Mouse (Mus musculus) WW6 (cell line): Measurements from ENCODE around the gene Sidt2.

Source experiments
- DNase-seq: peaks from one replicate; pipeline ENCODE4 v3.0.0-alpha.2; 2013; ENCODE audit warnings: low read depth, low spot score

The Sidt2 gene

GRCm38 (mm10) chr9:45910995-45911394, 44.1 kb downstream of the Sidt2 start:
- no peak for DNase-seq

- DNase-seq, result no peak
Measured at GRCm38 (mm10) chr9:45907078-45907428, 48.0 kb downstream of the Sidt2 start.

- DNase-seq, result peak; percentile 63
Measured at GRCm38 (mm10) chr9:45906355-45907077, 48.5 kb downstream of the Sidt2 start, which contains the start of the genes Pcsk7 and Rnf214. Gene Pcsk7 (plus strand): TSS chr9:45906497. Gene Rnf214 (minus strand): TSS chr9:45906911.

- DNase-seq, result peak; percentile 18
Measured at GRCm38 (mm10) chr9:45905811-45906237, 49.2 kb downstream of the Sidt2 start.

GRCm38 (mm10) chr9:45905196-45905595, 49.9 kb downstream of the Sidt2 start:
- no peak for DNase-seq

GRCm38 (mm10) chr9:45893681-45894080, 61.4 kb downstream of the Sidt2 start:
- no peak for DNase-seq
